Mouse (Mus musculus) ES-E14 (cell line): Measurements from ENCODE around the gene Mbnl1. TPM values are rescaled to one million over a fixed set of nuclear protein-coding genes. Genes with fewer than 3 reads are reported as not detected.

Source experiments
- DNase-seq: peaks from one replicate; pipeline ENCODE4 v3.0.0-alpha.2; 2013; ENCODE audit warnings: low read depth, low spot score
- H3K27ac ChIP-seq: 2 replicates; pipeline ENCODE4 v1.5.1; 2012; ENCODE audit warnings: low read depth, mild to moderate bottlenecking, low read length, moderate library complexity, mixed read lengths; ENCODE audit not compliant: poor library complexity, insufficient read depth, severe bottlenecking
- H3K36me3 ChIP-seq: 2 replicates; pipeline ENCODE4 v1.6.1; 2012; ENCODE audit warnings: mild to moderate bottlenecking, low read length, moderate library complexity, mixed read lengths; ENCODE audit not compliant: control insufficient read depth, poor library complexity, insufficient read depth, severe bottlenecking
- H3K4me1 ChIP-seq, 2 experiments: fragments of 150-350 bp in 1 of 2; sonication (generic) in 1 of 2; 2 replicates each; pipeline ENCODE4 v1.6.1; 2012; ENCODE audit warnings: low read length in 2 of 2, mild to moderate bottlenecking in 1 of 2, mixed read lengths in 1 of 2; ENCODE audit not compliant: control insufficient read depth in 2 of 2, insufficient read depth in 2 of 2, poor library complexity in 1 of 2
- H3K4me3 ChIP-seq, 2 experiments: fragments of 150-350 bp in 1 of 2; sonication (generic) in 1 of 2; 2 replicates each; pipeline ENCODE4 v1.5.1; 2012; ENCODE audit warnings: low read length in 2 of 2, low read depth in 1 of 2, mild to moderate bottlenecking in 1 of 2, mixed read lengths in 1 of 2; ENCODE audit not compliant: insufficient read depth in 1 of 2, poor library complexity in 1 of 2, severe bottlenecking in 1 of 2
- H3K9ac ChIP-seq: 2 replicates; pipeline ENCODE4 v1.6.1; 2012; ENCODE audit warnings: low read depth, mild to moderate bottlenecking, low read length, mixed read lengths; ENCODE audit not compliant: poor library complexity, insufficient read depth, severe bottlenecking
- H3K9me3 ChIP-seq: fragments of 150-350 bp; sonication (generic); 2 replicates; pipeline ENCODE4 v1.6.1; 2012; ENCODE audit warnings: low read depth, mild to moderate bottlenecking, low read length; ENCODE audit not compliant: control insufficient read depth, insufficient read depth
- CHD2 ChIP-seq: IDR thresholded peaks from 2 replicates; pipeline ENCODE4 v1.6.1; 2014; ENCODE audit warnings: mild to moderate bottlenecking, low read depth, low read length, inconsistent platforms
- HCFC1 ChIP-seq: IDR thresholded peaks from 2 replicates; pipeline ENCODE4 v1.6.1; 2012; ENCODE audit warnings: low read length, inconsistent platforms, borderline replicate concordance; ENCODE audit not compliant: insufficient read depth
- MAFK ChIP-seq: IDR thresholded peaks from 2 replicates; pipeline ENCODE4 v1.6.1; 2014; ENCODE audit warnings: mild to moderate bottlenecking, low read depth, low read length, inconsistent platforms; ENCODE audit not compliant: insufficient read depth
- ZC3H11A ChIP-seq: IDR thresholded peaks from 2 replicates; pipeline ENCODE4 v1.6.1; 2012; ENCODE audit warnings: low read depth, mild to moderate bottlenecking, inconsistent platforms, low read length, borderline replicate concordance
- ZNF384 ChIP-seq: IDR thresholded peaks from 2 replicates; pipeline ENCODE4 v1.6.1; 2012; ENCODE audit warnings: low read depth, low read length, inconsistent platforms
- in situ Hi-C, 2 experiments: fragments of 600-800 bp; cut with MboI; formaldehyde crosslinking; loops; one replicate each; pipeline ENCODE4 v1.15.1; 2025; ENCODE audit warnings: low sequenced_read_pairs in 2 of 2, inconsistent platforms in 1 of 2; ENCODE audit not compliant: unreplicated experiment in 2 of 2
- total RNA-seq: library from RNA; depleted of rRNA; stranded (reverse); fragments of 300-350 nt; gene quantifications from 2 replicates; pipeline ENCODE4 v1.2.3, GENCODE M21; 2012

Mbnl1 gene
- total RNA-seq, 1 experiment = 27.0 TPM

- DNase-seq = no peak
- Histone ChIP-seq H3K4me1 (peaks cover 1 to 2% of the 10 kb centered on the region in 2 experiments; a peak in 1 of 4 replicates), H3K36me3 (no peaks in the 10 kb centered on the region), H3K9me3 (no peaks in the 10 kb centered on the region), H3K4me3 (no peak overlapping the region), H3K27ac (no peak overlapping the region), H3K9ac (no peak overlapping the region)
- no peak for TF ChIP-seq MAFK
- no peak for TF ChIP-seq HCFC1
- TF ChIP-seq ZC3H11A = no peak
- TF ChIP-seq ZNF384 = no peak
- no peak for TF ChIP-seq CHD2
- in situ Hi-C loops = no loop called here
Observed at GRCm38 (mm10) chr3:60574199-60574598, 101.6 kb downstream of the Mbnl1 start.

- Histone ChIP-seq H3K4me1 (0 out of 4 replicates have a peak, but pooled peaks cover 0 to 2% of the 10 kb centered on the region in 2 experiments), H3K36me3 (no peaks in the 10 kb centered on the region), H3K9me3 (no peaks in the 10 kb centered on the region), H3K27ac (no peak overlapping the region), H3K9ac (no peak overlapping the region), H3K4me3 (no peak overlapping the region)
- in situ Hi-C loops = no loop called here
- no peak for TF ChIP-seq MAFK
- TF ChIP-seq ZC3H11A = no peak
- no peak for TF ChIP-seq CHD2
- no peak for TF ChIP-seq HCFC1
- no peak for TF ChIP-seq ZNF384
- no peak for DNase-seq
Observed at GRCm38 (mm10) chr3:60574849-60575524, 102.4 kb downstream of the Mbnl1 start.

- no peak overlapping the region for H3K27ac ChIP-seq
- no peak overlapping the region for H3K9ac ChIP-seq
Observed at GRCm38 (mm10) chr3:60575945-60576344, 103.3 kb downstream of the Mbnl1 start.

GRCm38 (mm10) chr3:60576366-60577046 lies 103.9 kb downstream of the Mbnl1 start:
- H3K27ac ChIP-seq = no peak overlapping the region

More at GRCm38 (mm10) chr3:60575945-60576344, 103.3 kb downstream of the Mbnl1 start:
- Histone ChIP-seq H3K4me1 (peaks cover 0 to 2% of the 10 kb centered on the region in 2 experiments; a peak in 1 of 4 replicates), H3K36me3 (no peaks in the 10 kb centered on the region), H3K9me3 (no peaks in the 10 kb centered on the region), H3K4me3 (no peak overlapping the region)
- no peak for DNase-seq
- in situ Hi-C loops = no loop called here
- TF ChIP-seq ZC3H11A = no peak
- no peak for TF ChIP-seq ZNF384
- no peak for TF ChIP-seq CHD2
- no peak for TF ChIP-seq HCFC1
- TF ChIP-seq MAFK = no peak

More at GRCm38 (mm10) chr3:60576366-60577046, 103.9 kb downstream of the Mbnl1 start:
- Histone ChIP-seq H3K36me3 (no peaks in the 10 kb centered on the region), H3K4me1 (peaks cover 0 to 2% of the 10 kb centered on the region in 2 experiments; a peak in 1 of 4 replicates), H3K9me3 (no peaks in the 10 kb centered on the region), H3K9ac (no peak overlapping the region), H3K4me3 (no peak overlapping the region)
- TF ChIP-seq HCFC1 (no peak), ZNF384 (no peak), MAFK (no peak), CHD2 (no peak), ZC3H11A (no peak)
- in situ Hi-C loops = no loop called here
- DNase-seq = no peak
